Mouse (Mus musculus) layer of hippocampus, adult 9-11 months (tissue): ENCODE measurements around the gene Akap2.
"Not testable (repeated sequence)": the region's sequence is repeated elsewhere in the genome, so short reads cannot be mapped to it uniquely, and the experiment has no call there.

Source experiments
- DNase-seq: peaks from one replicate; pipeline ENCODE4 v3.0.0; 2022

Gene Akap2

DNA sequence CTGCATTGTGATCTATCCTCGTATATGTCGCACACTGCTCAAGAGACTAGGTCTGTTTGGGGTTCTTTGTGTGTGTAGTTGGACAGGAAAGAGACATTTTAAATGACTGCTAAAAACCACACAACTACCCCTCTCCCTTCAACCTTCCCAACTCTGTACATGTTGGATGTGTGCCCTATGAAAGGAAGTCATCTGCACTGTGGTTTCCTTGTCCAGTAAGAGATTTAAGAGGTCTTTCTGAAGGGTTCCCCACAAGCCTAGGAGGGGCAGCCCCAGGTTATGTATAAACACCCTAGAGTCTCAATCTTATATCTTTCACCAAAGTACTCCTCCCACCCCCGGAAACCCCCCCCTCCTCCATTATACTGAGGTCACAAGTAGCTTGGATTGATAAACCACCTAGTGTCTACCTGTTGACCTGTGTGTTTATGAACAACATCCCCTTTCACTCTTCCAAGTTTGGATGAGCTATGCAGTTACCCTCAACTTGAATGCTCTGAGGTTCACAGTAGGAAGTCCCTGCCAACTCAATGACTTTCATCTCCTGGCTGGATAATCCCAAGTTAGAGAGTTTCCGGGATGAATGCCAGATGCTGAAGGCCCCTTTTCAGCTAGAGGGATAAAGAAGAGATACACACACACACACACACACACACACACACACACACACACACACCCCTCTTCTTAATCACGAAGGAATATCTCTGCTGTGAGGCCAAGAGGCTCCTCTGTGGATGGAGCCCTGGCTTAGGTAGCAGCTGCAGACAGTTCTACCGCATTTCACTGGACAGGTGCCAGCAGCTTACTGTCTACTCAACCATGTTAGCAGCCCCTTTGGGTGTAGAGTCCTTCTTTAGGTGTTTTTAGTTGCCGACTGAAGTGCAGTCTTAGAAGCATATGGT, 166.3 kb downstream of the Akap2 start:
- DNase-seq: no peak

DNA sequence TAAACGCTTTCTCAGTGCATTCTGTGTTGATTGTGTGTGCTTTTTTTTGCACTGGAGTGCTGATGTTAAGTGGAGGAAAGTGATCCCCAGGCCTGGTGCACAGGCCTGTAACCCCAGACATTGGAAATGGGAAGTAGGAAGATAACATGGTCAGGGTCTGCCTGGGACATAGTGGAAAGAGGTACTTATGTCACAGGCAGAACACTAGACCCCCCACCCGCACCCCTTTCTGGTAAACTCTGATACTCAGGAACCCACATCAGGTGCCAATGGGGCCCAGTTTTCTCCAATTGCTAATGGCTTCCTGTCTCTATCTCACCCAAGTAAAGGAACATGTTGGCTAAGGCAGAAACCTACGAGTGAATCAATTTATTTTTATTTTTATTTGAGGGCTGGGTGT, 167.1 kb downstream of the Akap2 start:
- DNase-seq: no peak

DNA sequence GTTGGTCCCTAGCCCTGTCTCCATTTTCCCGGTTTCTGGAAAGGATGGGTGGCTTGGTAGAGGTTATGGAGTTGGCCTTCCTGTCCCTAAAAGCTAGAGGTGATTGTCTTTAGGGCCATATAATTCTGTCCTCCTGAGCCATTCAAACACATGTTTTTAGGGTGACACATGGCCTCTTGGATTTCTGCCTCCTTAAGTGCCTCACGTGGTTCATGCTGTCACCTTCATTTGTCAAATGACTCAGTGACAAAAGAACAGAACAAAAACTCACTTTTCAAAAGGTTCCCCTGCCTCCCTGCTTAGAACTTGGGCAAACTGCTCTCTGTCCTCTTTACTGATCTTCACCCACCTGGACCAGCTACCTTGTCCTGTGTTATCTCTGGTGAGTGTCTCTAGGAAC, 167.7 kb downstream of the Akap2 start:
- no peak for DNase-seq

- DNase-seq: no peak
Observed at GRCm38 (mm10) chr4:57886066-57886887, 168.8 kb downstream of the Akap2 start.

DNA sequence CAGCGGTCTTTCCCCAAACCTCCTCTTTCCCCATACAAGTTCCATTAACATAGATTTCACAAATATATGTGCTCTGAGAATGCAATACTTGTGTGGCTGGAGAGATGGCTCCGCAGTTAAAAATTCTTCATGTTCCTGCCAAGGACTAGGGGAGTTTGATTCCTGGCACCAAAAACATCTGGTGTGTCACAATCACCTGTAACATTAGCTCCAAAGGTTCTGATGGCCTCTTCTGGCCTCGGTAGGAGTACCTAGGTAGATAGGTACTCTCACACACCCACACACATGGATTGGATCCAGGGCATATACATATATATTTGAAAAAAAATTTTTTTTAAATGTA, 169.4 kb downstream of the Akap2 start:
- DNase-seq: no peak

DNA sequence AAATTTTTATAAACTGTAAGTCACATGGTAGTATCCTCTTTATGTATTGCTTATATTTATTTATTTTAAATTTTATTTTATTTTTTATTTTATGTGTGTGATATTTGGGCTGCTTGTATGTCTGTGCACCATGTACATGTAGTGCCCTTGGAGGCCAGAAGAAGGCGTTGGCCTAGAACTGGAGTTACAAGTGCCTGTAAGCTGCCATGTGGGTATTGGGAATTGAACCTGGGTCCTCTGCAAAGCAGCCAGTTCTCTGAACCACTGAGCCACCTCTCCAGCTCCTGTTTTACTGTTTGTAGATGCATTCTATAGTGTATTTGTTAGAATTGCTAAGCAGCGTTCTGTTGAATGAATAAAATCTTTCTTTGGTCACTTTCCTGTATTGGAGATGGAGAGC, 170.8 kb downstream of the Akap2 start:
- no peak for DNase-seq

- DNase-seq: not testable (repeated sequence)
Observed at GRCm38 (mm10) chr4:57888978-57889377, 171.5 kb downstream of the Akap2 start.

DNA sequence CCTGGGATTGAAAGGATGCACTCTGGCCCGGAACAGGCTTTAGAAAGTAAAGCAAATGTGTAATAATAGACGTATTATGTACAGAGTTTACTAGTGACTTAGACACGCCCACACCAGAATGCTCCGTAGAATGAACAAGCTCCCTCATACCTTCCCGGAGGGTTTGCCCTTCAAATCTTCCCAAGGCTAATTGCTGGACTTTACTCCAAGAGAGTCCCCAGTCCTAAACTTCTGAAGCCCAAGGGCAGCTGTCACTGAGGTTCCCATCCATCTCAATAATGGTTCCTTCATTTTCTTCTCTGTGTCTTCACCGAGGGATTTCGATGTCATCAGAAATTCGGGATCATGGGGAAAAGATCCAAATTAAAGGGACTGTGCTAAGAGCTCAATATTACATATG, 172.3 kb downstream of the Akap2 start:
- no peak for DNase-seq

DNA sequence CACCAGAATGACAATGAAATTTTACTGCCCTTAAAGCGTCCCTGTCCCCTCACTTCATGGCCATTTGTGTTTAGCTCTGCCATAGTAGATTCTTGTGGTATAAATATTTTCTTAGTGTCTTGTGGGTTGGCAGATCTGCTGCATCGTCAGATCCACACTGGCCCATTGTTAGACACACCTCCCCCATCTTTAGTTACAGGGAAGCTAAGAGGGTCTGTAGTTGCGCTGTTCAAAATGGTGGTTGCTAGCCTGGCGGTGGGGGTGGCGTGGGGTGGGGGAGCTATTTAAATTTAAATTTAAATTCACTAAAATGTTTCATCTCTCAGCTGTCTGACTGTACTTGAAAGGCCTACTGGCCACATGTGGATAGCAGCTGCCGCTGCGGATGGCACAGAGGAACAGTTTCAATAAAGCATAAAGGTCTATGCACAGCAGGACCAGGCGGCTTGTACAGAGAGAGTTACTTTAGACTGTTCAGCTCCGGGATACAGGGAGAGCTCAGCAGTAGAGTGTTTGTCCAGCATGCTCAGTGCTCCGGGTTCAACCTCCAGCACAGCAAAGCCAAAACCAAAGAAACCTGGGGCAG, 174.6 kb downstream of the Akap2 start:
- no peak for DNase-seq

GRCm38 (mm10) chr4:57895140-57895539, 177.7 kb downstream of the Akap2 start:
- DNase-seq: no peak

- DNase-seq: no peak
Observed at GRCm38 (mm10) chr4:57895902-57896301, 178.4 kb downstream of the Akap2 start.

DNA sequence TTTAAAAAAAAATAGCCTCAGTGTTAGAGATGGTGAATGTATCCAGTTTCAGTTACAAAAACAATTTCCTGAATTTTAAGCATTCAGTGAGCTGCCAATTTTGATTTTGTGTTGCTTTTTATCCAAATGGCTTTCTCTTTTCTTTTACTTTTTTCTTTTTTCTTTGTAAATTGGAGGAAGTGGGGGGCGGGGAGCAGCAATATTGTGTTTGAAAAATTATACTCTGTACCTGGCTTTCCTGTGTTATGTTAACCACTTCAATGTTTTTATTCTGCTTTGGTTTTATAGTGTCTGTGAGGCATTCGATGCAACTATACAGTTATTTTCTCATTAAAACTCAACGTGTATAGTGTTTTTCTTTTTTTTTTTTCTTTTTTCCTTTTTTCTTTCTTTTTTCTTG, 179.2 kb downstream of the Akap2 start:
- DNase-seq: no peak

DNA sequence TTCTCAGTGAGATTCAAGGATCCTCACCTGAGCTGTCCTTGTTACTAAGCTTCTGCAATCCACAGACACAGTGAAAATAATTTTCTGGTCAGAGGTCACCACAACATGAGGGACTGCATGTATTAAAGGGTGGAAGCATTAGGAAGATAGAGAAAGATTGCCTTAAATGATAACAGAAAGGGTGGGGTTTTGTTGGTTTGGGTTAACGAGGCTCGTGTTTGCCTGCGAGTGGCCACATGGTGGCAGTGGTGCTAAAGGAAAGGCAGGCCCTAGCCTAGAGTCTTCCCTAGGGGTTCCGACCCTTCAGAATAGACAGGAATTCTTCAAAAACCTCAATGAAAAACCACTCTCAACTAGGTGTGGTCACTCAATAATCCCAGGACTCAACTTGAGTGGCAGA, 183.8 kb downstream of the Akap2 start:
- no peak for DNase-seq

DNA sequence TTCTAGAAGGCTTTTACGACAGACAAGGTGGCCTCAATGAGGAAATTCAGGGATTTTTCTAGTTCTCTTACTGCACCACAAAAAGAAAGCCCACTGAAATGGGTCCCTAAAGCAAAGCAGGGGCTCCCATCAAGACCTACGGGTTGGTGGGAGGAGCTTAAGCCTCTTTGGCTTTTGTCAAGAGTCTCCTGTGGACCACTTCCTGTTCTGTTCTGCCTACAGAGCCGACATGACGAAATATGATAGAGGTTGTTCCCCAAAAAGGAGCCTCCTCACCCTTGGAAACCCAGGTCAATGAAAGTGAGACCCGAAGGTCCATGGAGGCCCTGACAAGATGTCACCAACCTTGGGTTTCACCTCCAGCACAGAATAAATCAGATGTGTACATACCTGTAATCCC, 185.2 kb downstream of the Akap2 start:
- DNase-seq: no peak

DNA sequence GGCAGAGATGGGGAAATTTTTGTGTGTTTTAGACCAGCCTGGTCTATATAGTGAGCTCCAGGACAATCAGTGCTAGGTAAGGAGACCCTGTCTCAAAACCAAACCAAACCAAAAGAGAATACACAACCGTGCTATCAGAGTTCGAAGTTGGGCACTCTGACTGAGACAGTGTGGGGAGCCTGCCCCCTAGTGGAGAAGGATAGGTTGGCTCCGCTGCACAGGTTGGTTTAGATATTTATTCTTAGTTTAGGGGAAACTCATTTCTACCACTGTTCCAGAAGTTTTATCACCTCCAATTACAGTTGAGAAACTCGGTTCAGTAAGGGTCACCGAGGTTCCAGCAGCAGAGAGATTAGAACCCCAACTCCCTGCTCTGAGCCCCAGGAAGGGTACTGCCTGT, 186.8 kb downstream of the Akap2 start:
- no peak for DNase-seq

- DNase-seq: no peak
Observed at GRCm38 (mm10) chr4:57904638-57905037, 187.2 kb downstream of the Akap2 start.

DNA sequence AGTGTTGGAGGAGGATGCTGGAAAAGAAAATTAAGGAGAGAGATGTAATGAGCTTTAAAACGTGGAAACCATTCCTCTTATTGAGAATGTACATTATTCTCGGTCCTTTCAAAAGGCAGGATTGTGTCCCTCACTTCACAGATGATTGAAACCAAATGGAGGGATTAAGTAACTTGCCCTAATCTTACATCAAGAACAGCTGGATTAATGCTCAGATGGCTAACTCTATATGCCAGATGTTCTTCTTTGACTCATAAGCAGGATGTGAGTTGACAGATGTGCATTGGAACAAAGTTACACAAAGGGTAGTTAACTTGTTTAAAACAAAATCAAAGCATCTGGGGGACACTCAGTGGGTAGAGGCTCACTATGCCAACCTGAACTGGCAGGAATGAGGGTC, 189.3 kb downstream of the Akap2 start:
- no peak for DNase-seq

DNA sequence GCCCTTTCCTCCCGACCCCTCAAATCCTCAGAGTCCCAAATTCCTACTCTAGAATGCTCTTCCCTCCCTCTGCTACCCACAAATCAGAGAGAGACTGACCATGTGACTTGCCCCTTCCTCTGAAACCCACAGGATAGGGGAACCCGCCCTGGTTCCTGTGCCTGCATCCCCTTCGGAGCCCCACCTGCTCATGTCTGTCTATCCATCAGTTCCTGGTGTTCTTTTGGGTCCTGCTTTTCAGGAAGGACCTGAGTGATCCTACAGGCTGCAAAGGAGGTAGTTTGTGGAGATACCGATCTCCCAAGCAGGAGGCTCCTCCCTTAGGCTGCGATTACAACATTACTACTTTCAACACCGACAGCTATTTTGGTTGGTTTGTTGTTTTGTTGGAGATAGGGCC, 191.4 kb downstream of the Akap2 start:
- DNase-seq: no peak

- DNase-seq: no peak
Observed at GRCm38 (mm10) chr4:57913021-57913420, 195.6 kb downstream of the Akap2 start.

DNA sequence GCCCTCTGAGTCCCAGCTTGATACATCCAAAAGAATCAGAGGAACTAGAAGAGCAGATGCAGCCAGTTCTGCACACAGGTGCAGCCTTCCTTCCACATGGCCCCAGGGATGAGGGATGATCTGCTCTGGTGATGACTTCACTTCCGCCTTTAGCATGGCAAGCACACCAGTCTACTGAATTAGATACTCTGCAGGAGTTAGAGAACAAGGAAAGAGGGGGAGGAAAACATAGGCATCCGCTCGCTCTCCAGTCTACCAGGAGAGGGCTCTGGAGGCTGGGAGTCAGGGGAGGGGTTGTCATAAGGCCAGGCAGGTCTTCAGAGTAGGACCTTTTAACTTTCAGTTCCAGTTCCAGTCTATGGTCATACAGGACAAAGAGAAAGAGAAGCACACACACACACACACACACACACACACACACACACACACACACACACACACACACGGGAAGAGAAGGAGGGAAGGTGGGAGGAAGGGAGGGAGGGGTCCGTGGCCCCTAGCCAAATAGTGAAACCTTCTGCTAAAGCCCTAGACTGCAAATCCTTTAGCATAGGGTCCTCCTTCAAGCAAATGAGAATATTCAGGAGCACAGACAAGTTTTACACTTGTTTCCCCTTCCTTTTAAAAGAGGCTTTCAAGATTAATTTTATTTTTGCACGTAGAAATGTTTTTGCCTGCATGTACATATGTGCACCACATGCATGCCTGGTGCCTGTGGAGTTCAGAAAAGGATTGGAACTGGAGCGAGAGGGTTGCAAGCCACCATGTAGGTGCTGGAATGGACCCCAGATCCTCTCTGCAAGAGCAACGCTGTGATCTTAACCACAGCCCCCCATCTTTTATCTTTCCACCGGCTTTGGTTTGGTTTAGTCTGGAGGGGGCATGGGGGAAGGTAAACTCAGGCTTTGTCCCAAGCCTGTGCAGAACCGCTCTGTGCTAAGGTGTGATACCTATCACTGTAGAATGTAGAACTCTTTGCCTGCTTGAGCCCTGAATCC, 197.0 kb downstream of the Akap2 start:
- peak; percentile 17 for DNase-seq

DNA sequence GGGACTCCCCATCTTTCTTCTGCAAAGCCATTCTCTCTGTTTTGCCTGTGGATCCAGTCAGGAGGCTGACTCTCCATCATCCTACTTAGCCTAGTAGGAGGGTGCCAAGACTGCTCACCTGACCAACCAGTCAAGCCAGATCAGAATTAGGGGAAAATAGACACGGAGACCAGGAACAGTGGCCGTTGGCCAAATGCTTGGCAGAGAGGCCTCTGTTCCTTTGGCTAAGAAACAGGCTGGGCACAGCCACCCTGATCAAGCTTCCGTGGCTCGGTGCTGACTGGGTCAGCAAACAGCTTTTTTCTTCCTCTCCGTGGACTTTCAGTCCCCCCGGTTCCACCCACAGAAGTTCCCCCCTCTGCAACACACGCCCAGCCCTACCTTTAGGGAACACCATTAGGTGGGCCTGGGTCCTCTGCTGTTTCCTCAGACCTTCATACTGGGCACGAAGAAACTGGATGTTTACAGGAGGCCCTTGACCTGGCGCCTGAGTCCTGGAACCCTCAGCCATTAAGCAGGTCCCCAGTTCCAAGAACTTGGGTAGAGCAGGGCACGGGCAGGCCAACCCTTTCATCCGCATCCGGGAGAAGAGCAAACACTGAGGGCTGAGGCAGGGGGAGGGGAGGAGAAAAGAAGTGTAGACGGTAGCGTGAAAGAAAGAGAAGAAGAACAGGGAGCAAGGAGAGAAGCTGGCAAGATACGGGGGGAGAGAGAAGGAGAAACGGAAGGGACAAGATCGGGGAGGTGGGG, 197.9 kb downstream of the Akap2 start:
- DNase-seq: peak; percentile 15

GRCm38 (mm10) chr4:57916201-57916661, 198.8 kb downstream of the Akap2 start, which contains the start of gene D630039A03Rik:
Gene D630039A03Rik, minus strand, starts transcription at chr4:57916297.
- no peak for DNase-seq
